Mouse (Mus musculus): ENCODE data around the gene Glrx5.

GRCm38 (mm10) chr12:104992838-104993237, 39.6 kb upstream of the Glrx5 start:
- TF ChIP-seq CTCF (IDR thresholded peaks at IDR 0.05; ENCODE audit: low read depth) (no peak), EP300 (IDR thresholded peaks at IDR 0.05; ENCODE audit: low read depth) (no peak)

All from liver, postnatal 0 days (tissue).